Mouse (Mus musculus): ENCODE measurements around the gene Zfp677.

DNA sequence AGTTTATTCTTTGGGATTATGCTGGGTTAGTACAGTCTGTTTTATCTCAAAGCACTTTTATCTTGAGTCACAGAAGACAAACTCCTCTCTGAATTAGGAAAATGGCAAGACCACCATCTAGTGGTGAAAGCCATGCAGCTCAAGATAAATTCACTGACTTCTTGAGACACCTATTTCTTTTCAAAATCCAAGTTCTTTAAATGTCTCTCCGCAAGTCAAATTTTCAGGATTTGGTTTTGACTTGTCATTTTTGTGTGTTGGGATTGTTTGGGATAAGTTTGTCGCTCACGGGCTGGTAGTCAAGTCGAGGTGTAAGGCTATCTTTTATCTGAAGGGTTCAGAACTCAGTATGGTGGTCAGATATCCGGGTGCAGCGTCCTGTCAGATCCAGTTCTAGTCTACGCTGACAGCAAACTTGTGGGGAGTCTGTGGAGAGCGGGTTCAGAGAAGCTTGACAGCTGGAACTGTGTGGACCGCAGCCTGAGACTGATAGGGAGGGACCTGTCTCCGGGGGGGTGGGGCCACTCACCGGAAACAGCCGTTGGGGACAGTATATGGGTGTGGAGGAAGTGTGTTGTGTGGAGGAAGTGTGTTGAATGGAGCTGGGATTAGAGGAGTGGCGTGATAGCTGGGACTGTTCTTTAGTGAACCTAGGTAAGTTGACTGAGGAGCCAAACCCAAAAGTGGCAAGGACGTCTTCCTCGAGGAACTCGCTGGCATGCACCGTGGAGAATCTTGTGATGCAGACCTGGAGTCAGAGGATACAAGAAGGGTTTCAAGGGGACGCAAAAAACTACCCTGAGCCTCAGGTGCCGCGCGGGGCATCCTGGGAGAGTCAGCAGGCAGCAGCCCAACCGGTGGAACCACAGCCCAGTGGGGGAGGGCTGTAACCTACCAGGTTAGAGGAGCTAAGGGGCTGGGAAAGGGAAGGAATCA is 39.4 kb downstream of the Zfp677 start, which contains the start of gene Zfp54:
- TF ChIP-seq CTCF (IDR thresholded peaks at IDR 0.05; ENCODE audit: low read depth, low read length): peak; percentile 29
- no peak for TF ChIP-seq POLR2A (IDR thresholded peaks at IDR 0.05; ENCODE audit: insufficient read depth, low read length)
